Mouse (Mus musculus) embryonic facial prominence, embryonic 12.5 days (tissue): Measurements from ENCODE around the gene Tlcd1. TPM values are rescaled to one million over a fixed set of nuclear protein-coding genes. Genes with fewer than 3 reads are reported as not detected.
A peak's percentile ranks its signal among the peaks of the same experiment; 100 is the strongest.

Experiments
- ATAC-seq: fragments of 200-750 bp; cut with Nextera tagmentation; 2 replicates; pipeline ENCODE4 v1.8.0; 2017; ENCODE audit not compliant: insufficient number of reproducible peaks, insufficient read depth, low FRiP score, low TSS enrichment
- H3K27ac ChIP-seq: fragments of 300-500 bp; sonication (generic); 2 replicates; pipeline ENCODE4 v1.5.1; 2016; ENCODE audit warnings: mild to moderate bottlenecking
- H3K27me3 ChIP-seq: fragments of 300-500 bp; sonication (generic); 2 replicates; pipeline ENCODE4 v1.6.1; 2016; ENCODE audit warnings: mild to moderate bottlenecking, moderate library complexity
- H3K36me3 ChIP-seq: fragments of 300-500 bp; sonication (generic); 2 replicates; pipeline ENCODE4 v1.6.1; 2016; ENCODE audit warnings: mild to moderate bottlenecking
- H3K4me1 ChIP-seq: fragments of 300-500 bp; sonication (generic); 2 replicates; pipeline ENCODE4 v1.6.1; 2016
- H3K4me2 ChIP-seq: fragments of 300-500 bp; sonication (generic); replicated peaks from 2 replicates; pipeline ENCODE4 v1.6.1; 2016; ENCODE audit warnings: mild to moderate bottlenecking, moderate library complexity
- H3K4me3 ChIP-seq: fragments of 300-500 bp; sonication (generic); 2 replicates; pipeline ENCODE4 v1.5.1; 2016; ENCODE audit warnings: mild to moderate bottlenecking
- H3K9ac ChIP-seq: fragments of 300-500 bp; sonication (generic); 2 replicates; pipeline ENCODE4 v1.6.1; 2016; ENCODE audit warnings: mild to moderate bottlenecking, moderate library complexity
- H3K9me3 ChIP-seq: fragments of 300-500 bp; sonication (generic); 2 replicates; pipeline ENCODE4 v1.6.1; 2016; ENCODE audit warnings: mild to moderate bottlenecking, moderate library complexity
- WGBS: fragments of 180-500 bp; shearing (Covaris S2); methylation state at CpG from one replicate; pipeline ENCODE4 v1.1.7; 2016; 5-methylcytosine and 5-hydroxymethylcytosine counted together
- polyA plus RNA-seq: library from polyadenylated mRNA; unstranded; fragments of >200 nt; fragmentation: Nextera tagmentation; extraction: Ambion mirVana; gene quantifications from 2 replicates; pipeline ENCODE4 v1.2.1, GENCODE M21; 2016

Gene Tlcd1
- polyA plus RNA-seq, 1 experiment from 2014 or later = 14.2 TPM

DNA sequence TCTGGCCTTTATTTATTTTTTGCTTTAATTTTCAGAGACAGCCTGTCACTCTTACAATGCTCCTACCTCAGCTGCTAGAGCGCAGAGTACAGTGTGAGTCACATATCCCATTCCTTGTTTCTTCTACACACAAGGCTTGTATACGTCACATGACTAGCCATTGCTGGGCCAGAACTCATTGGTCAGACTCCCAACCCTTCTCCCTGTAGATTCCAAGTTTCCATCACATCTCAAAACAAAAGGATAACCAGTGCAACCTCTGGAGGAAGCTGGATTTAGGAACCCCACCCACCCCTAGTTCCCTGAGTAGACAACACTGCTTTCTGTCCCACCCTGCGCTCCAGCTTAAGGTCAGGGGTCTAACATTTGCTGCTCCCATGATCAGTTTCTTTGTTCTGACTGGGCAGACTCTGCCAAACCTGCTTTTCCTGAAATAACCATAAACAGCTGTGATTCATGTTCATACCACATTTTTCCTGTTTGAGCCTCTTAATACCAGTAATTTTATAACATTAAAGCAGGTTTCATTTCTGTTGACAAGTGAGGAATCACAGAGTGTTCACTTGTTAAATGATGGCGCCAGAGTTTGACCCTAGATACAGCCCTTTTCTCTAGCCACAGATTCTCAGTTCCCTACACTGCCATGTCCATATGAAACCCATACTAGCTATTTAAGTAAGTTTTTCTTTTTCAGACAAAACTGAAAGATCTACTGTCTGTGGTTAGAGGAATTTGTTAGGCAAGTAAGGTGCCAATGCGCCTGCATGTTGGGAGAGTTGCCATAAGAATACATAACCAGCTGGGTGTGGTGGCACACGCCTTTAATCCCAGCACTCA lies 29.6 kb upstream of the Tlcd1 start:
- Histone ChIP-seq H3K4me1 (no peaks in the 10 kb centered on the region), H3K4me2 (no peak overlapping the region), H3K9ac (no peak overlapping the region), H3K9me3 (no peaks in the 10 kb centered on the region), H3K4me3 (no peak overlapping the region), H3K27ac (0 out of 2 replicates have a peak overlapping the region, but pooled peaks have one; percentile 31), H3K36me3 (peaks cover 76% of the 10 kb centered on the region), H3K27me3 (no peaks in the 10 kb centered on the region)
- ATAC-seq = no peak
- 77% methylated on average over 6 of the region's 6 CpGs for WGBS

DNA sequence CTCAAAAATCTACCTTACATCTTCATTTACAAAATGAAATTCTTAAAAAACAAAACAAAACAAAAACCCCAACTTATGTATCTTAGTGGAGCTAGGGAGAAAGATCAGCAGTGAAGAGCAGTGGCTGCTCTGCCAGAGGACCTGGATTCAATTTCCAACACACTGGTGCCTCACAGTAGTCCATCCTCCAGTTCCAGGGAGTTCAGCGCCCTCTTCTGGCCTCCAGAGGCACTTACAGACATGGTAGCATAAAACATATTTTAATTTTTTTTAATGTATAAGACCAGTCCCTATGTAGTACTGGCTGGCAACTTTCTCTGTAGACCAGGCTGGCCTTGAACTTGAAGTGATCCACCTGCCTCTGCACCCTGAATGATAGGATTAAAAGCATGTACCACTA lies 25.4 kb upstream of the Tlcd1 start:
- no peak for ATAC-seq
- H3K27me3 ChIP-seq = no peaks in the 10 kb centered on the region
- H3K9me3 ChIP-seq = no peaks in the 10 kb centered on the region
- no peak overlapping the region for H3K27ac ChIP-seq
- no peak overlapping the region for H3K4me3 ChIP-seq
- H3K9ac ChIP-seq = no peak overlapping the region
- WGBS = 22% methylated on average over 1 of the region's 1 CpGs
- H3K4me2 ChIP-seq = no peak overlapping the region
- H3K4me1 ChIP-seq = 0 out of 2 replicates have a peak, but pooled peaks cover 5% of the 10 kb centered on the region
- peaks cover 86% of the 10 kb centered on the region for H3K36me3 ChIP-seq

DNA sequence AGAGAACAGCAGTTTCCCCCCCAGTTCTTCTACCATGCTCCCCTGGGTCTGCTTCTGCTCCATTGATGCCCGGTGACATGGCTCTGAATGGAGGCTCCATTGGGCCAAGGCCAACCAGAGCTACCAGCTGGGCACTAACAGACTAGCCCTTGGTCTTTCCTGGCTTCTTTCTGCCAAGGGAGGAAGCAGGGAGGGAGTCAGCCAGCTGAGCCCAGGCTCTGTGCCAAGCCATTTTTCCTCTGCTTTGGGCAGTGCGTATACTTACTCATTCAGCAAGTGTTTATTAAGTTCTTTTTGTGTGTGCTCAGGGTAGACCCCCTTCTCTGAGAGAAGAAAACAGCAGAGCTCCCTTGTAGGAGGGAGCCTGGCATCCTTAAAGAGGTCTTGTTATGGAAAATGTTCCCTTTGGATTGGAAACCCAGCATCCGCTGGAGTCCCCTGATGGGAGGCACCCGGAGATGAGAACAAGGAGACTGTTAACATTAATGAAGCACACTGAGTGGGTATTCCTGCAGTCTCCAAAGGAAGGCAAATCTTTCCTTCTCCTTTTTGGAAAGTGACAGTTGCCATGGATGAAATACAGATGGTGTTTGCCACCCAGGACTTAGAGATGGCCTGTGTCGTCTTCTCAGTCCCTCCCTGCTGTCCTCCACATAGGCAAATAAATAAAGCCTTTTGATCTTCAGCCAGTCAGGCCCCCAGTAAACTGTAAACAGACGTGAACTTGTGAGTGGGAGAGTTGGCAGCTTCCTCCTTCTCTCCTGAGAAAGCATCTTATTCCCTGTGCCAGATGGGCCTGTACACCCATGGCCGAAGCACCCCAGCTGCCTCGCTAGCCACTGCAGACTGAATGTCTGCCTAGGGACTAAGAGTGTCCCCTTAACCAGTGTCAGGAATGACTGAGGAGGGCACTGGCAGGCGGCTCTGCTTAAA lies 23.9 kb upstream of the Tlcd1 start:
- Histone ChIP-seq H3K4me3 (no peak overlapping the region), H3K27me3 (no peaks in the 10 kb centered on the region), H3K4me2 (no peak overlapping the region), H3K9me3 (no peaks in the 10 kb centered on the region), H3K4me1 (0 out of 2 replicates have a peak, but pooled peaks cover 5% of the 10 kb centered on the region), H3K9ac (no peak overlapping the region), H3K36me3 (peaks cover 85% of the 10 kb centered on the region), H3K27ac (no peak overlapping the region)
- WGBS = 70% methylated on average over 9 of the region's 9 CpGs
- no peak for ATAC-seq

DNA sequence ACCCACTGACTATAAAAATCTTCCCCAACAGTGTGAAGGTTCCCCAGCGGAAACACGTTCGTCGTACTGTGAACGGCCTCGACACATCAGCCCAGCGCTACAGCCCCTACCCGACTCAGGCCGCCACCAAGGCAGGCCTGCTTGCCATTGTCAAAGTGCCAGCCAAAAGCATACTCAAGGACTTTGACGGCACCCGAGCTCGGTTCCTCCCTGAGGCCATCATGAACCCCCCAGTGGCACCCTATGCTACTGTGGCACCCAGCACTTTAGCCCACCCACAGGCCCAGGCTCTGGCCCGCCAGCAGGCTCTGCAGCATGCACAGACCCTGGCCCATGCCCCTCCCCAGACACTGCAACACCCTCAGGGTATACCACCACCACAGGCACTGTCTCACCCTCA lies 22.7 kb upstream of the Tlcd1 start:
- 0 out of 2 replicates have a peak, but pooled peaks cover 5% of the 10 kb centered on the region for H3K4me1 ChIP-seq
- no peaks in the 10 kb centered on the region for H3K9me3 ChIP-seq
- H3K27me3 ChIP-seq = no peaks in the 10 kb centered on the region
- 91% methylated on average over 13 of the region's 13 CpGs for WGBS
- ATAC-seq = peak; percentile 64; the same call in 1 of the 2 replicates
- H3K9ac ChIP-seq = no peak overlapping the region
- peaks cover 86% of the 10 kb centered on the region for H3K36me3 ChIP-seq
- H3K4me2 ChIP-seq = no peak overlapping the region
- H3K4me3 ChIP-seq = no peak overlapping the region
- 0 out of 2 replicates have a peak overlapping the region, but pooled peaks have one; percentile 1 for H3K27ac ChIP-seq

DNA sequence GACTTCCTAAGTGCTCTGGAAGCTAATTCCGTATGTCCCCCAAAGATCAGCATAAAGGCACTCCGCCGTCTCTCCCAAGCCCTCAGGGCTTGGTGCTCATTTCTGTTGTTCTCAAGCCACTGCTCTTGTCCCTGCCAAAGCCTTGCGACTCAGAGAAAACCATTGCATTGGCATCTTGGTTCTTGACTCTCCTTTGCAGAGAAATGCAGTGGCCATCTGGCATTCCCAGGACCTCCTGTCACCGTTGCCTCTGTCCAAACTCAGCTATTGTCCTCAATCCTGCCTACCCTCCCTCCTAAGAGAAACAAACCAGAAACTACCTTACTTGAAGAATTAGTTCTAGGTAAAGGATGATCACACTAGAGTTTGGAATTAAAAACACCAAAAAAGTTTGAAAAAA lies 20.8 kb upstream of the Tlcd1 start:
- Histone ChIP-seq H3K4me2 (no peak overlapping the region), H3K27ac (peak overlapping the region; percentile 26; the same call in 1 of the 2 replicates), H3K4me1 (peaks cover 9% of the 10 kb centered on the region), H3K27me3 (no peaks in the 10 kb centered on the region), H3K36me3 (peaks cover 88% of the 10 kb centered on the region), H3K9ac (no peak overlapping the region), H3K4me3 (no peak overlapping the region), H3K9me3 (no peaks in the 10 kb centered on the region)
- WGBS = 63% methylated on average over 5 of the region's 5 CpGs
- ATAC-seq = no peak

DNA sequence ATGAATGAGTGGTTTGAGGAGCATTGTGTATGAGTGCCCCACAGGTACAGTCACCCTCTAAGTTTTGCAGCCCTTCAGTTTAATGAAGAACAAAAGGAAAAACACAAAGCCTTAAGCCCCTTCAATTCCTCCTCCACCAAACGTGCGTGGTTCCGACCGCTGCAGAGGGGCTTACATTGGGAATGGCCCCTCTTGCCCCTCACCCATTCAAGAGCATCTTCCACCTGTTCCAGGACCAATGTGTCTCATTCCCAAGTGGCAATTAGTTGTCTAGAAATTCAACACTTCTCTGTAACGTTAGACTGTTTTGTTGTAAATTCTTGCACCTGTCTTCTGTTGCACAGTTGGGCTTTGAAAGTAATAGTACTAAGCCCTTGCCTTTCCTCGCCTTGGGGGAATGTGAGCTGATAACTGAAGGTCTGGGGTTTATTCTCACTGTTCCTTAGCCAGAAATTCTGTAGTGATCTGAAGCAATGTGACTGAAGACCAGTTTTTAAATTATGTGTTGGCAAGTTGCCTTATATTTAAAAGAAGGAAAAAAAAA lies 20.3 kb upstream of the Tlcd1 start:
- no peak overlapping the region for H3K27ac ChIP-seq

DNA sequence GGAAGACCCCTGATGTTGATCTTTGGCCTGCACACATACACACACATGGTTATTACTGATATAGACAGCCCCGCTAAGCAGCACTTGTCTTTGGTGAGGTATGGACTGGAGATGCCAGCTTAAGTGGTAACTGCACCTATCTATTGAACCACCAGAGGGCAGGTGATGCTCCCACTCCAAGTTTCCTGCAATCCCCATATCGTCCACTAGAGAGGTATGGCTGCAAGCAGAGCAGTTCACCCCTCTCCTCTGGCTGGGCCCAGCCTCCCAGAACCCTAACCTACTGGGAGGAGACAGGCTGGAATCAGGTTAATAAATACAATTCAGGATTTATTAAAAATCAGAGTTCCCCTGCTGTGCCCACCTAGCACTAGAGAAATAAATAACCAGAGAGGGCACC lies 17.4 kb upstream of the Tlcd1 start:
- Histone ChIP-seq H3K4me1 (peaks cover 22% of the 10 kb centered on the region), H3K27ac (no peak overlapping the region), H3K4me2 (no peak overlapping the region), H3K27me3 (no peaks in the 10 kb centered on the region), H3K9ac (no peak overlapping the region), H3K4me3 (no peak overlapping the region), H3K9me3 (no peaks in the 10 kb centered on the region), H3K36me3 (peaks cover 80% of the 10 kb centered on the region)
- 30% methylated on average over 2 of the region's 2 CpGs for WGBS
- ATAC-seq = no peak

More for the DNA sequence above, 20.3 kb upstream of the Tlcd1 start:
- Histone ChIP-seq H3K4me1 (peaks cover 9% of the 10 kb centered on the region), H3K9me3 (no peaks in the 10 kb centered on the region), H3K9ac (no peak overlapping the region), H3K4me3 (no peak overlapping the region), H3K36me3 (peaks cover 88% of the 10 kb centered on the region), H3K4me2 (no peak overlapping the region), H3K27me3 (no peaks in the 10 kb centered on the region)
- 68% methylated on average over 6 of the region's 6 CpGs for WGBS
- ATAC-seq = no peak

DNA sequence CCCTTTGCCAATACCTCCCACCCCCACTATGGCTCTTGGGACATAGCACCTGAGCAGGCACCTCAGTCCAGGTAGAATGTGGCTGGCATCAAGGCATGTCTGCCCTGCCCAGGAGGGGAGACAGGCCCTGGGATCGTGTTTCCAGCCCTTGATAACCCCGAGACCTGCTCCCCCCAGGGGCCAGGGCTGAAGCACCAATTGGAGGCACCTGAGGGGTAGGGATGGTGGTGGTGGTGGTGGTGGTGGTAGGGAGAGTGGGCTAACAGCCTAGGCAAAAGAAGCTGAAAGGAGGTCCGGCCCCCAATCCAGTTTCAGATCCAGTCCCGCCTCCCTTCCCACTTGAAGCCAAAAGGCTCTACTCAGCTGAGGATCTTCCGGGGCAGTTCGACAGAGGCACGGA lies 17.0 kb upstream of the Tlcd1 start:
- no peak overlapping the region for H3K4me2 ChIP-seq
- ATAC-seq = no peak
- H3K36me3 ChIP-seq = peaks cover 76% of the 10 kb centered on the region
- H3K9ac ChIP-seq = no peak overlapping the region
- no peak overlapping the region for H3K4me3 ChIP-seq
- H3K27me3 ChIP-seq = no peaks in the 10 kb centered on the region
- 66% methylated on average over 7 of the region's 7 CpGs for WGBS
- H3K27ac ChIP-seq = 0 out of 2 replicates have a peak overlapping the region, but pooled peaks have one; percentile 46
- H3K9me3 ChIP-seq = no peaks in the 10 kb centered on the region
- H3K4me1 ChIP-seq = peaks cover 22% of the 10 kb centered on the region

DNA sequence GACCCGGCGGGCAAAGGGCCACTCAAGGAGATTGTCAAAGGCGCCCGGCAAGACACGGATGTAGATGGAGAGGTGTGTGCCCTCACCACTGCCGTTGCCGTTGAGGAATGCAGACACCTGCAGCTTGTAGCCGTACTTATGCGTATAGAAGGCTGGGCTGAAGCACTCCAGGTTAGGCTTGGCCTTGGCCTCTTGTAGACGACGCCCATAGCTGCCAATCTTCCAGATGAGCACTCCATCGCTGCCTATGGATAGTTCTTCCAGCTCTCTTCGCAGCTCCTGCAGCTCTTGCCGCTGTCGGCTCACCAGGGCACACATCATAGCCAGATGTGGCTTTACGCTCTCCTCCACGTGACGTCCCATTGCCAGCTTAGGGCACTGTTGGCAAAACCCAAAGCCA lies 16.3 kb upstream of the Tlcd1 start:
- no peak overlapping the region for H3K4me3 ChIP-seq
- no peak for ATAC-seq
- no peaks in the 10 kb centered on the region for H3K9me3 ChIP-seq
- no peak overlapping the region for H3K9ac ChIP-seq
- WGBS = 85% methylated on average over 18 of the region's 18 CpGs
- H3K27ac ChIP-seq = no peak overlapping the region
- no peak overlapping the region for H3K4me2 ChIP-seq
- peaks cover 69% of the 10 kb centered on the region for H3K36me3 ChIP-seq
- H3K27me3 ChIP-seq = no peaks in the 10 kb centered on the region
- peaks cover 22% of the 10 kb centered on the region for H3K4me1 ChIP-seq

DNA sequence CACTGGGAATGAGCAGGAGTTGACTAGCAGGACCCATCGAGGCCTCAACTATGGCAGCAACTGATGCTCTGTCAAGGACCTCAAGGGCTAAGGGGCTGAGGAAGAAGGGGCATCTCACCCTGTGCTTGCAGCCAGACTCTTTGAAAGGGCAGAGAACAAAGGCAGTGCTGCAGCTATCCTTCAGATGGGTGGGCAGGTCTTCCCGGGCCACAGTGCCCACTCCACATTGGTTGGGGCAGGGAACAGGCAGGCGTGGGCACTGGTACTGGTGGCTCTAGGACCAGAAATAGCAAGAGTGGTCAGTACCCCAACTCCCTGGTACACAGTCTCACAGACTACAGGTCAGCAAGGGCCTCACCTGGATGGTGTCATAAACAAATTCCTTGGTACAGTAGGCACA lies 15.8 kb upstream of the Tlcd1 start:
- no peak for ATAC-seq
- Histone ChIP-seq H3K9ac (no peak overlapping the region), H3K4me2 (no peak overlapping the region), H3K36me3 (peaks cover 64% of the 10 kb centered on the region), H3K27ac (no peak overlapping the region), H3K9me3 (no peaks in the 10 kb centered on the region), H3K4me1 (peaks cover 23% of the 10 kb centered on the region), H3K4me3 (no peak overlapping the region), H3K27me3 (no peaks in the 10 kb centered on the region)
- 92% methylated on average over 3 of the region's 3 CpGs for WGBS

DNA sequence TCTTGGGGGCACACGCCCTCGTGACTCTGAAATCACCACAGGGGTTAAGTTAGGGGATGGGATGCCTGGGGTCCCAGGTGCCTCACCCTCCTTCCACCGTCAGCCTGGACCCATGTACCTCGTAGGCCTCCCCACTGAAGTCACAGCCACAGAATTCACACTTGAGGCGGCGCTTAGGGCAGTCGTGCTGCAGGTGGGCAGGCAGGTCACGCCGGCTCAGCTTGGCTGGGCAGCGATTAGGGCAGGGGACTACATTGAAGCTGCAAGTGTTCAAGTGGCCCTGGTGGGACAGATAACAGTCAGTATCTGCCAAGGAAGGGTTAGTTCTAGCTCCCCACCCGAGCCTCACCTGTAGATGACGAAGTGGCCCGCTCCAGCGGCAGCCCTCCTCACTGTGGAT lies 15.3 kb upstream of the Tlcd1 start:
- ATAC-seq = no peak
- H3K4me3 ChIP-seq = no peak overlapping the region
- 90% methylated on average over 14 of the region's 14 CpGs for WGBS
- no peak overlapping the region for H3K4me2 ChIP-seq
- H3K9ac ChIP-seq = peak overlapping the region; percentile 20; the same call in 1 of the 2 replicates
- no peaks in the 10 kb centered on the region for H3K9me3 ChIP-seq
- H3K27ac ChIP-seq = peak overlapping the region; percentile 41; the same call in 1 of the 2 replicates
- H3K4me1 ChIP-seq = peaks cover 27% of the 10 kb centered on the region
- H3K36me3 ChIP-seq = peaks cover 61% of the 10 kb centered on the region
- no peaks in the 10 kb centered on the region for H3K27me3 ChIP-seq
